Mouse (Mus musculus) MEL (cell line): ENCODE measurements around the gene Cdh23. TPM values are rescaled to one million over a fixed set of nuclear protein-coding genes. Genes with fewer than 3 reads are reported as not detected.
A peak's percentile ranks its signal among the peaks of the same experiment; 100 is the strongest.

ENCODE experiments used
- DNase-seq: peaks from one replicate; pipeline ENCODE4 v3.0.0; 2011; ENCODE audit warnings: low read depth, low spot score
- H3K27ac ChIP-seq: 2 replicates; pipeline ENCODE4 v1.5.1; 2012; ENCODE audit warnings: low read depth, mild to moderate bottlenecking, control low read depth, low read length, moderate library complexity; ENCODE audit not compliant: control insufficient read depth
- H3K27me3 ChIP-seq, 2 experiments: fragments of 150-350 bp in 1 of 2; sonication (generic) in 1 of 2; 2 replicates each; pipeline ENCODE4 v1.6.1; 2012; ENCODE audit warnings: low read length in 2 of 2, mild to moderate bottlenecking in 2 of 2, improper control_type of control experiment in 1 of 2, moderate library complexity in 1 of 2; ENCODE audit not compliant: insufficient read depth in 2 of 2, control insufficient read depth in 1 of 2
- H3K36me3 ChIP-seq, 2 experiments: 2 replicates each; pipeline ENCODE4 v1.6.1; 2012 to 2014; ENCODE audit warnings: low read length in 2 of 2, improper control_type of control experiment in 1 of 2, inconsistent platforms in 1 of 2, mild to moderate bottlenecking in 1 of 2; ENCODE audit not compliant: insufficient read depth in 2 of 2, control insufficient read depth in 1 of 2
- H3K4me1 ChIP-seq, 2 experiments: fragments of 150-350 bp in 1 of 2; sonication (generic) in 1 of 2; 2 replicates each; pipeline ENCODE4 v1.6.1; 2012; ENCODE audit warnings: low read length in 2 of 2, improper control_type of control experiment in 1 of 2, mild to moderate bottlenecking in 1 of 2; ENCODE audit not compliant: insufficient read depth in 2 of 2, control insufficient read depth in 1 of 2
- H3K4me3 ChIP-seq, 2 experiments: fragments of 150-350 bp in 1 of 2; sonication (generic) in 1 of 2; 2 replicates each; pipeline ENCODE4 v1.5.1; 2012; ENCODE audit warnings: low read depth in 2 of 2, low read length in 2 of 2, mild to moderate bottlenecking in 2 of 2, moderate library complexity in 2 of 2, control low read depth in 1 of 2, improper control_type of control experiment in 1 of 2; ENCODE audit not compliant: control insufficient read depth in 1 of 2, insufficient read depth in 1 of 2
- H3K79me2 ChIP-seq: 2 replicates; pipeline ENCODE4 v1.6.1; 2012; ENCODE audit warnings: mild to moderate bottlenecking, low read length, moderate library complexity; ENCODE audit not compliant: control insufficient read depth, poor library complexity, insufficient read depth
- H3K9ac ChIP-seq: 2 replicates; pipeline ENCODE4 v1.6.1; 2012; ENCODE audit warnings: low read depth, mild to moderate bottlenecking, control low read depth, low read length, moderate library complexity; ENCODE audit not compliant: control insufficient read depth, poor library complexity, severe bottlenecking
- H3K9me3 ChIP-seq: fragments of 150-350 bp; sonication (generic); replicated peaks from 2 replicates; pipeline ENCODE4 v1.6.1; 2012; ENCODE audit warnings: mild to moderate bottlenecking, low read length, improper control_type of control experiment, moderate library complexity; ENCODE audit not compliant: insufficient read depth
- E2F4 ChIP-seq: IDR thresholded peaks from 2 replicates; pipeline ENCODE4 v1.6.1; 2011; ENCODE audit warnings: low read depth, low read length, improper control_type of control experiment, borderline replicate concordance
- ELF1 ChIP-seq: IDR thresholded peaks from 2 replicates; pipeline ENCODE4 v1.6.1; 2014; ENCODE audit warnings: low read depth, mild to moderate bottlenecking, inconsistent platforms, low read length, improper control_type of control experiment, moderate library complexity
- EP300 ChIP-seq, 2 experiments: IDR thresholded peaks; 2 replicates each; pipeline ENCODE4 v1.6.1; 2011; ENCODE audit warnings: improper control_type of control experiment in 2 of 2, low read length in 2 of 2, low read depth in 1 of 2, mild to moderate bottlenecking in 1 of 2
- GATA1 ChIP-seq: IDR thresholded peaks from 2 replicates; pipeline ENCODE4 v1.6.1; 2011; ENCODE audit warnings: low read depth, low read length, improper control_type of control experiment
- HCFC1 ChIP-seq: IDR thresholded peaks from 2 replicates; pipeline ENCODE4 v1.6.1; 2012; ENCODE audit warnings: low read depth, mild to moderate bottlenecking, inconsistent platforms, low read length, improper control_type of control experiment, moderate library complexity
- MEF2A ChIP-seq: IDR thresholded peaks from 2 replicates; pipeline ENCODE4 v1.6.1; 2014; ENCODE audit warnings: low read depth, mild to moderate bottlenecking, inconsistent platforms, low read length, improper control_type of control experiment; ENCODE audit not compliant: poor library complexity, insufficient replicate concordance, severe bottlenecking; ENCODE audit errors: extremely low read depth
- MYC ChIP-seq: IDR thresholded peaks from 2 replicates; pipeline ENCODE4 v1.6.1; 2011; ENCODE audit warnings: low read depth, mild to moderate bottlenecking, low read length, improper control_type of control experiment, moderate library complexity
- POLR2A ChIP-seq, 2 experiments: IDR thresholded peaks; 2 replicates each; pipeline ENCODE4 v1.6.1; 2011 to 2012; ENCODE audit warnings: low read length in 2 of 2, mild to moderate bottlenecking in 2 of 2, control low read depth in 1 of 2, improper control_type of control experiment in 1 of 2, low read depth in 1 of 2, moderate library complexity in 1 of 2; ENCODE audit not compliant: control insufficient read depth in 1 of 2, insufficient read depth in 1 of 2, poor library complexity in 1 of 2
- POLR2AphosphoS2 ChIP-seq: IDR thresholded peaks from 2 replicates; pipeline ENCODE4 v1.6.1; 2011; ENCODE audit warnings: low read length, improper control_type of control experiment
- SMC3 ChIP-seq: IDR thresholded peaks from 2 replicates; pipeline ENCODE4 v1.6.1; 2011; ENCODE audit warnings: low read depth, low read length, improper control_type of control experiment
- TAL1 ChIP-seq: IDR thresholded peaks from 2 replicates; pipeline ENCODE4 v1.6.1; 2012; ENCODE audit warnings: mild to moderate bottlenecking, inconsistent platforms, low read length, moderate library complexity, mixed read lengths
- TBP ChIP-seq: IDR thresholded peaks from 2 replicates; pipeline ENCODE4 v1.8.0; 2011; ENCODE audit warnings: low read depth, low read length, improper control_type of control experiment
- TCF12 ChIP-seq: IDR thresholded peaks from 2 replicates; pipeline ENCODE4 v1.6.1; 2014; ENCODE audit warnings: low read depth, mild to moderate bottlenecking, inconsistent platforms, low read length, improper control_type of control experiment, moderate library complexity
- UBTF ChIP-seq: IDR thresholded peaks from 2 replicates; pipeline ENCODE4 v1.6.1; 2012; ENCODE audit warnings: low read depth, mild to moderate bottlenecking, inconsistent platforms, low read length, improper control_type of control experiment, moderate library complexity, borderline replicate concordance; ENCODE audit not compliant: insufficient read depth
- ZC3H11A ChIP-seq: IDR thresholded peaks from 2 replicates; pipeline ENCODE4 v1.6.1; 2012; ENCODE audit warnings: low read depth, mild to moderate bottlenecking, inconsistent platforms, low read length, improper control_type of control experiment
- polyA plus RNA-seq, 2 experiments: library from polyadenylated mRNA; stranded (reverse) in 1 of 2; unstranded in 1 of 2; fragments of >175 nt in 1 of 2; fragments of >200 nt in 1 of 2; gene quantifications; 2 replicates each; pipeline versions ENCODE4 v1.2.1 to v1.2.4; 2012; ENCODE audit warnings: low replicate concordance in 2 of 2, low read depth in 1 of 2; ENCODE audit not compliant: insufficient read length in 2 of 2, insufficient read depth in 1 of 2, missing spikeins in 1 of 2
- total RNA-seq: library from RNA; depleted of rRNA; stranded (reverse); fragments of 300-350 nt; gene quantifications from 2 replicates; pipeline ENCODE4 v1.2.3, GENCODE M21; 2012

Gene Cdh23
- total and polyA plus RNA-seq, 3 experiments = 0.04 TPM; not detected in 2

DNA sequence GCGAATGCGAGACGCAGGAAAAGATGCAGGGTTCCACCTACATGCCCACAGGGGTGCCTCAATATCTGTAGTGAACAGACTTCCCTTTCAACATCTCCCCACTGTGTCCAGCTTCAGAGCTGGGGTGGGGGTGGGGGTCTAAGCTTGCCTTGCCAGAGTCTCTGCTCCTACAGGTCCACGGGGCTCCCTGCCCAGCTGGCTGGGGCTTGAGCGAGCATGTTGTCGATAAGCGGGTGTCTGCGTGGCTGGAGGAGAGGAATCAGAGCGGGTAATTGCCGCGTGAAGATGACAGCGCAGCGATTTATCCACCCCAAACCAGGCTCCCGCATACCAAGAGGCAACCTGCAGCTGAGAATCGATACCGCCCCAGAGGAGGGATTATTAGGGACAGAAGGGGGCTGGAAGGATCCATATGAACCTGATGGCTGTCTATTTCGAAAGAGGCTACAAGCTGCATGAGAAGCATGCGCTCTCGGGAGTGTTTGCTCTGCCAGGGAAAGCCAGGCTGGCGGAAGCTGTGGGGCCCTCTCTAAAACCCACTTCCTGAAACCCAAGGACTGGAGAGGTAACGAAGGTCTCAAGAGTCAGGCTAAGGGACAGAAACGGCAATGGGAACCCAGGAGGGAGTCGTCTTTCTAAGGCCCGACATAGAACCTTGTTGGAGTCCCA lies 129.8 kb downstream of the Cdh23 start:
- H3K36me3 ChIP-seq = no peaks in the 10 kb centered on the region
- peak; percentile 36 for DNase-seq
- TF ChIP-seq EP300 (IDR thresholded peaks at IDR 0.05; ENCODE audit: low read depth in 1 of 2, low read length in 2 of 2) (peak; percentile 30 to 32; a peak in 2 of 4 replicates), TAL1 (peak; percentile 76), UBTF (no peak), MYC (0 out of 2 replicates have a peak, but pooled peaks have one; percentile 22), ELF1 (no peak), TCF12 (0 out of 2 replicates have a peak, but pooled peaks have one; percentile 13)
- TF ChIP-seq, all 39 proteins: peak for 4
- Histone ChIP-seq H3K27ac (peak overlapping the region; percentile 47), H3K9ac (peak overlapping the region; percentile 36; the same call in 1 of the 2 replicates), H3K27me3 (no peaks in the 10 kb centered on the region), H3K4me1 (peaks cover 0 to 7% of the 10 kb centered on the region in 2 experiments; a peak in 1 of 4 replicates), H3K4me3 (peak overlapping the region; percentile 11 to 30; a peak in 1 of 4 replicates), H3K79me2 (no peaks in the 10 kb centered on the region), H3K9me3 (no peaks in the 10 kb centered on the region)

DNA sequence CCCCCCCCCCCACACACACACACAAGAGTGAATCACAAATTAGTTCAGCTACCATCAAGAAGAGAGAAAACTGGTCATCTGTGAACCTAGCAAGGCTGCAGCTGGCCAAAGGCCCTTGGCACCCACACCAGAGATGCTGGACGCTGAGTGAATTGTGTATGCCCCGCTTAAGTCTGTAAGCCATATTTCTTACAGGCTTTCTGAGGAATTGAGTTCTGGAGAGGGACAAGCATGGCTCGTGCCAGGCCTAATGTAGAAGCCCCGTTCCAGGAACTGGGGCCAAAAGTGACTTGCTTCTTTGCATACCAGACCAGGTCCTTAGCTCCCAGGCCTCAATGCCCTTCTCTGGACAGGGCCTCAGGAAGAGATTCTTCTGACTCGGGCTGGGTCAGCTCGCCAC lies 132.2 kb downstream of the Cdh23 start:
- Histone ChIP-seq H3K36me3 (no peaks in the 10 kb centered on the region), H3K4me3 (no peak overlapping the region), H3K9ac (no peak overlapping the region), H3K4me1 (peaks cover 0 to 7% of the 10 kb centered on the region in 2 experiments; a peak in 1 of 4 replicates), H3K9me3 (no peaks in the 10 kb centered on the region), H3K27ac (no peak overlapping the region), H3K79me2 (no peaks in the 10 kb centered on the region), H3K27me3 (no peaks in the 10 kb centered on the region)
- no peak for DNase-seq
- TF ChIP-seq HCFC1 = no peak
- TF ChIP-seq SMC3 = no peak
- no peak for TF ChIP-seq MEF2A
- no peak for TF ChIP-seq POLR2AphosphoS2
- no peak for TF ChIP-seq ZC3H11A
- no peak for TF ChIP-seq MYC
- TF ChIP-seq POLR2A (IDR thresholded peaks at IDR 0.05; ENCODE audit: control insufficient read depth in 1 of 2, insufficient read depth in 1 of 2, low read depth in 1 of 2, low read length in 2 of 2, poor library complexity in 1 of 2) = no peak
- TF ChIP-seq E2F4 = no peak
- TF ChIP-seq TBP = no peak
- TF ChIP-seq GATA1 = no peak
